Mouse (Mus musculus) ES-Bruce4 (cell line): ENCODE results near the gene Cth.

Experiments
- CTCF ChIP-seq: IDR thresholded peaks from one replicate; pipeline ENCODE4 v1.8.1; 2011; ENCODE audit warnings: low read depth, low read length
- POLR2A ChIP-seq: IDR thresholded peaks from one replicate; pipeline ENCODE4 v1.8.1; 2011; ENCODE audit warnings: low read length; ENCODE audit not compliant: insufficient read depth

DNA sequence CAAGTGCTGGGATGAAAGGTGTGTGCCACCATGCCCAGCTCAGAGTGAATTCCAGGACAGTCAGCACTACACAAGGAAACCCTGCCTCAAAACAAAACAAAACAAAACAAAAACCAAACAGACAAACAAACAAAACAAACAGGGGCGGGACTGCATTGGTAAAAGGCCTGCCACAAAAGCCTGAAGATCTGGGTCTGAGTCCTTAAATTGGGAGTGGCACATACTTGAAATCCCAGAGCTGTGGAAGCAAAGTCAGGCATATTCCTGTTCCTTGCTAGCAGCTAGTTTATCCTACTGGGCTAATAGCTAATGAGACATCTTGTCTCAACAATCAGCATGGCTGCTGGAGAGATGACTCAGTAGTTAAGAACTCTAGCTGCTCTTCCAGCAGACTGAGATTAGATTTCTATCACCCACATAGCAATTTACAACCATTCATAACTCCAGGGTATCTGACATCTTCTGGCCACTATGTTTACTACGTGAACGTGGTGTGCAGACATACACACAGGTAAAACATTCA lies 9.5 kb upstream of the Cth start:
- TF ChIP-seq POLR2A (no peak), CTCF (no peak)
